Mouse (Mus musculus): ENCODE measurements at regions not wholly inside any gene's neighbourhood (a gene's known extent, or its start where the extent isn't known, plus 50 kb on each side); places are given as distances from the start of the nearest gene placed in this dataset.

DNA sequence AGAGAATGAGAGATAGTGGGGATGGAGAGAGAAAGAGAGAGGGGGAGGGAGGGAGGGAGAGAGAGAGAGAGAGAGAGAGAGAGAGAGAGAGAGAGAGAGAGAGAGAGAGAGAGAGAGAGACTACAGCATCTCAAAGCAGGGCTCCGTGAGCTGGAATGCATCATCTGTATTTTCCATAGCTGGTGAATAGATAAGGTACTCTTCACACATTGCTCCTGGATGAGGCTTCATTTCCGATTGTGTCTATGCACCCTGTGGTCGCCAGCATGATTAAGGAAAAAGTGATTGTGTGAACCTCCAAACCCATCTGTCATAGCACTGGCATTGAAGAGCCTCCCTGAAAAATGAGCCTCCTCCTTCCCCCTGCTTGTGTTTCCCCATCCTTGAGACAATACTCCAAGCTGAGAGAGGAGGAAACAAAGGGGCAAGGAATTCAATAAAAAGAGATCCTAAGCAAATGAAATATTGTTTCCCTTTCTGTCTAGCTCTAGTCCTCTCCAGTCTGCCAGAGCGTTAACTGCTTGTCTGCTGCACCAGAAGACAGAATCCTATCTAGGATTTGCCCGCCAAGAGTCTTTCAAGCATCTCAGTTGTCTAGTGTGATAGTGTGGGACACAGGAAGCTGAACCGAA is 130.4 kb upstream of the Spats2l start:
- ChIA-PET CTCF (interaction anchor here (1.0 kb wide), 1 partner anchor 13 kb away, joined by 4 read pairs; no protein-coding TSS in a partner anchor), POLR2A (no interaction called here)
- DNase-seq (ENCODE audit: low read depth, low spot score) (no peak), ATAC-seq (no peak)
- in situ Hi-C loops (cut with MboI; ENCODE audit: low pct_unique_long_range_greater_than_20kb), result no loop called here
- no peak for TF ChIP-seq CTCF (IDR thresholded peaks at IDR 0.05)
- H3K27me3 ChIP-seq, result no peaks in the 10 kb centered on the region

DNA sequence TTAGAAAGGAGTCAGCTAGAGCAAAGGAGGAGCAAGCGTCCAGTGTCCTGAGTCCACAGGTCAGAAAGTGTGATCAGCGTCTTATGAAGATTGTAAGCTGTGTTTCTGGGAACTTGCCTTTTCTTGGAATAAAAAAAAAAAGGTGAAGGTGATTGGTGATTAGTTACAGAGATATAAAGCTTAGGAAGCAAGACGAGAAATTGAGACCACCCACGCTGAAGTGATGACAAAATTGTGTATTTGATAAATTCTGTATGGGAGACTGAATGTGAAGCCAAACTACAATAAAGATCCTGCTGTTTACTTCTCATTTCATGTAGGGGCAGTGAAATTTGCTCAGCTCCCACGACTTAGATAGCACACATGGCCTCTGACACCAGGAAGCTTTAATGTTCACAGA is 109.0 kb upstream of the Spats2l start:
- ChIA-PET CTCF (interaction anchor here (0.9 kb wide), 1 partner anchor 13 kb away, joined by 3 read pairs; no protein-coding TSS in a partner anchor), POLR2A (interaction anchor here (0.7 kb wide), 1 partner anchor 34 kb away, joined by 3 read pairs; no protein-coding TSS in a partner anchor)
- DNase-seq (ENCODE audit: low read depth, low spot score), result no peak
- in situ Hi-C loops (cut with MboI; ENCODE audit: low pct_unique_long_range_greater_than_20kb), result no loop called here
- no peak for TF ChIP-seq CTCF (IDR thresholded peaks at IDR 0.05)
- no peak for ATAC-seq
- H3K27me3 ChIP-seq, result no peaks in the 10 kb centered on the region

DNA sequence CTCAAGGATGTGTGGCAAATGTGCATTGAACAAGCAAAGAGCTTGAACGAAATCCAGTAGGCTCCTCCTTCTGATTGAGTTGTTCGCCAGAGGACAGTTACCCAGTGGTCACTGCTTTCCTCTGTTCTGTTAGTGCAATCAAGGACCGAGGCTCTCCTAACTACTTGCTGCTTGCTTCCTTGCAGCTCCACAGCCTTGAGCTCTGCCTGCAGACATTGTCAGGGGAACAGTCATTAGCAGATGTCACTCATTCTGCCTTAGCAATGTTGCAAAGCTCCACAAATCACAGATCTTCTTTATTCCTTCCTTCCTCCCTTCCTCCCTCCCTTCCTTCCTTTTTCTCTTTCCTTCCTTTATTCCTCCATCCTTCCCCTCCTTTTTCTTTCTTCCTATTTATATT is 108.2 kb upstream of the Spats2l start:
- in situ Hi-C loops (cut with MboI; ENCODE audit: low pct_unique_long_range_greater_than_20kb), result no loop called here
- CTCF ChIA-PET, result no interaction called here
- no peaks in the 10 kb centered on the region for H3K27me3 ChIP-seq
- TF ChIP-seq CTCF (IDR thresholded peaks at IDR 0.05), result no peak
- DNase-seq (ENCODE audit: low read depth, low spot score), result no peak
- POLR2A ChIA-PET, result no interaction called here
- ATAC-seq, result no peak

DNA sequence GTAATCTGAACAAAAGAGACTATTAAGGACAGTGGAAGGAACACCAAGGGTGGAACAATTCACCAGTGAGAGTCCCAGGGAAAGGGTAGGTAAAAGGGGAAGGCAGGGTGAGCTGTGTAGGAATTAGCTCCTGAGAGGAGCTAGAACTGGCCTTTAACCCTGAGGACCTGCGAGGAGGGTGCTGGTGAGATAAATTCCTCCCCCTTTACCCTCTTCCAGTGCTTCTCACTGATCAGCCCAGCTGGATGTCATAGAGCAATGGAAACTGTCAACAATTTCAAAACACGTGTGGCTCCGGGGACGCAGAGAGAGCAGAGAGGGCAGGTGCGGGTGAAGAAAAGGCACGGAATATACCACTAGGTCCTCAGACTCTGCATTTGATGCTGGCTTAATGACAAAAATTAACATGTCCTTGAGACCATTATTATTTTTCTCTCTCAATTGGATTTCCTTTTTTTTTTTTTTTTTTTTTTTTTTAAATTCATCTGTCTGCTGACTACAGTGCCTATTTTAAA is 107.7 kb upstream of the Spats2l start:
- in situ Hi-C loops (cut with MboI; ENCODE audit: low pct_unique_long_range_greater_than_20kb), result no loop called here
- no peak for TF ChIP-seq CTCF (IDR thresholded peaks at IDR 0.05)
- ATAC-seq (no peak), DNase-seq (ENCODE audit: low read depth, low spot score) (no peak)
- ChIA-PET CTCF (no interaction called here), POLR2A (no interaction called here)
- no peaks in the 10 kb centered on the region for H3K27me3 ChIP-seq

DNA sequence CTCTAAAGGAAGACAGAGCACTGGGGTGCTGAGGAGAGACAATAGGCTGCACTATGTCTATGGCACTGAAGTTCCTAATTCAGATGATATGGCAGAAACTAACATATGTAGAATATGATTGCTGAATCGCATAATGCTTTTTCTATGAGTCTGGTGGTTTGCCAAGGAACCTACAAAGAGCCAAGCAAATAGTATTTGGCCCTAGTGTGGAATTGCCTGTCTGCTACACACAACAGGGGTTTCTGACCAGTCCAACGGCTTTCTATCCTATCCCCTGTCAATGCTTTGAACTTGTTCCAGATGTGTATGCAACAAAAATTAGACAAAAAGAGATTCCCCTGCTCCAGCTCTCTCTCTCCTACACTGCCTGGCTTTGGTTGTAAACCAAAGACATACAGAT is 100.5 kb upstream of the Spats2l start:
- in situ Hi-C loops (cut with MboI; ENCODE audit: low pct_unique_long_range_greater_than_20kb), result no loop called here
- no peak for DNase-seq (ENCODE audit: low read depth, low spot score)
- ATAC-seq, result no peak

DNA sequence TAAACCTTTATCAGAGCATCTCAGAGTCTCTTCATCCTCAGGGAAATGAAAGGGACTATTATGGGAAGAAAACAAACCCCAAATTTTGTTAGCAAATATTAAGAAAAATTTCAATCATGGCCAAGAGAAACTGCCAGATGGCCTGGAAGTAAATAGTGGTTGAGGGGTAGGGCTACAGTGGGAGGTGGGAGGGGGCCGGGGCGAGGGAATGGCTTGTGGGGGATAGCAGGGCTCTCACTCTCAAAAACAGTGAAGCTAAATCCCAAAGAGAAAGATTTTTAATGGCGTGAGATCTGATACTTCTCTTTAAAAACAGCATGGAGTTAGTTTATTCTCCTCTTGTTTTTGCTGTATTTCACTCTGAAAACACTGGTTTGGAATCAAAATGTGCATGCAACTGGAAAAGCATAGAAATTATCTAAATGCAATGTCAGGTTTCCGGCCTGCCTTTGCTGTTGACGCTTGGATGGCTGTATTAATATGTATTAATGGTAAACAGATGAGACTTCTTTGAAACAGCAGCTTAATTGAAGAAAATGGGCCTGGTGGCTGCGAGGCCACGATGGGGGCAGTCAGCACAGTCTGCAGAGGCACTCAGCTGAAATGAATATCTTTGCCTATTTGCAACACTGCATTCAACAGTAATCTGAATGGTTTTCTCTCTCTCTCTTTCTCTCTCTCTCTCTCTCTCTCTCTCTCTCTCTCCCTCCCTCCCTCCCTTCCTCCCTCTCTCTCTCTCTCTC is 99.8 kb upstream of the Spats2l start:
- no peak for ATAC-seq
- POLR2A ChIA-PET, result no interaction called here
- in situ Hi-C loops (cut with MboI; ENCODE audit: low pct_unique_long_range_greater_than_20kb), result no loop called here
- CTCF ChIA-PET, result no interaction called here
- H3K27me3 ChIP-seq, result no peaks in the 10 kb centered on the region
- DNase-seq (ENCODE audit: low read depth, low spot score), result no peak
- TF ChIP-seq CTCF (IDR thresholded peaks at IDR 0.05), result no peak

More for the DNA sequence above, 100.5 kb upstream of the Spats2l start:
- H3K27me3 ChIP-seq, result no peaks in the 10 kb centered on the region
- no peak for TF ChIP-seq CTCF (IDR thresholded peaks at IDR 0.05)
- CTCF ChIA-PET, result no interaction called here
- POLR2A ChIA-PET, result no interaction called here

DNA sequence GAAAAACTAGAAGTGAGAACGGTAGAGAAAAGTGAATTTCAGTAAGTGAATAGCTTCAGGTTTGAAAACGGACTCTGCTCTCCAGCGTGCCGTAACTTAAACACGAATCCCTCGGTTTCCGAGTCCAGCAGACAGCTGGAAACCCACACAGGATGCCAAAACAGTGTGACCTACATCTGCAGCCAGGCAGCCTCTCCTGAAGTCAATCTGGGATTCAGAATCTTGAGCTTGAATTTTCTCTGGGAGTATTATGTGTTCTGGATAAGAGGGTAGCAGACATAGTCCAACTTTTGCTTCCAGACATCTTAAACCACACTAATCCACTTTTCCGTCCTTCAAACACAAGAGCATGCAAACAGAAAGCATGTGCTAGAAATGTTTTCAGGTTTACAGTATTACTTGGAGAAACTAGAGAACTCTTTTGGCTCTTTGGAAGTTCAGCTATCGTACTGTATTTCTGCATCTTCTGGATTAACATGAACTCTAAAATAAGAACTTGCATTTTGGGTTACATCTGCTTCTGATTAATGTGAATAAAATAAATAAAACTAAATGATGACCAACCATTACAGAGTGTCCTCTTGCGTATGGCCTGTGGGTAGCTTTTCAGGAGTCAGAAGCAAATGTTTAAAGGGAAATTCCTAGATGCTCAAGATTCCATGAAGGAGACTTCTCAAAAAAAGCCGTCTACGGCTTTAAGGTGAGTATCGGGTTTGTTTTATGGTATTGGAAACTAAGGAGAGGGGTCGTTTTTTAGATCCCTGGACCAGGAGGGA is 89.4 kb upstream of the Spats2l start:
- no peak for ATAC-seq
- DNase-seq (ENCODE audit: low read depth, low spot score), result no peak
- H3K27me3 ChIP-seq, result no peaks in the 10 kb centered on the region
- CTCF ChIA-PET, result no interaction called here
- in situ Hi-C loops (cut with MboI; ENCODE audit: low pct_unique_long_range_greater_than_20kb), result no loop called here
- POLR2A ChIA-PET, result no interaction called here
- no peak for TF ChIP-seq CTCF (IDR thresholded peaks at IDR 0.05)

DNA sequence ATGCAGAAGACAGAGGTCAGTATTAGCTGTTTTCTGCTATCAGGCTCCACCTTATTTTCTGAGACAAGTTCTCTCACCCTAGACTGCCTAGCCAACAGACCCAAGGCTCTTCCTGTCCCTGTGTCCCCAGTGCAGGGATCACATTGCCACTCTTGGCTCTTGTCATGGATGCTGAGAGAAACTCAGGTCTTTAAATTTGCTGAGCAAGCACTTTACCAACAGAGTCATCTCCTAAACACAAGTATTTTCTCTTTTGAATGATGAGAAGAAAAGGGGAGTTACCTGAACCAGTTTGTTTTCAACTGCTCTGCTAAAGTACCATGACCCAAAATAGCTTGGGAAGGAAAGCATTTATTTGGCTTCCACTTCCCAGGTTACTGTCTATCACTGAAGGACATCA is 84.7 kb upstream of the Spats2l start:
- in situ Hi-C loops (cut with MboI; ENCODE audit: low pct_unique_long_range_greater_than_20kb), result no loop called here
- no peak for DNase-seq (ENCODE audit: low read depth, low spot score)
- ChIA-PET POLR2A (no interaction called here), CTCF (no interaction called here)
- TF ChIP-seq CTCF (IDR thresholded peaks at IDR 0.05), result no peak
- H3K27me3 ChIP-seq, result no peaks in the 10 kb centered on the region
- no peak for ATAC-seq

DNA sequence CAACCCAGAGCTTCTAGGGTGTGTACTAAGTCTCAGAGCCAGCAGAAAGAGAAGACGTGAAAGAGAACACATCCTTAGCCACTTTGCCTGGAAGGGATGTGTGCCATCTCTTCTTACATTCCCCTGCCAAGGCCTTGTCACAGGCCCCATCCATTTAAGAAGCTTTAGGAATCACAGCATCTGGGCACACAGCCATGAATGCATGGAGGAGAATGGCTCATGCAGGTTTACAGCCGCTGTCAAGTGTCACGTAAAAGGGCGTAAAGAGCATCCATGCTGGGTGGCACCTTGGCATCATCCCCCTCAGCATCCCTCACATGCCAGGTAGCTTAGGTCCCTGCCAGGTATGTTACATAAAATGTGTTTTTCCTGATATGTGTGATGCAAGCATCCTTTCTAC is 66.1 kb upstream of the Spats2l start:
- ATAC-seq (no peak), DNase-seq (ENCODE audit: low read depth, low spot score) (no peak)
- H3K27me3 ChIP-seq, result no peaks in the 10 kb centered on the region
- POLR2A ChIA-PET, result no interaction called here
- in situ Hi-C loops (cut with MboI; ENCODE audit: low pct_unique_long_range_greater_than_20kb), result no loop called here
- CTCF ChIA-PET, result no interaction called here
- TF ChIP-seq CTCF (IDR thresholded peaks at IDR 0.05), result no peak

DNA sequence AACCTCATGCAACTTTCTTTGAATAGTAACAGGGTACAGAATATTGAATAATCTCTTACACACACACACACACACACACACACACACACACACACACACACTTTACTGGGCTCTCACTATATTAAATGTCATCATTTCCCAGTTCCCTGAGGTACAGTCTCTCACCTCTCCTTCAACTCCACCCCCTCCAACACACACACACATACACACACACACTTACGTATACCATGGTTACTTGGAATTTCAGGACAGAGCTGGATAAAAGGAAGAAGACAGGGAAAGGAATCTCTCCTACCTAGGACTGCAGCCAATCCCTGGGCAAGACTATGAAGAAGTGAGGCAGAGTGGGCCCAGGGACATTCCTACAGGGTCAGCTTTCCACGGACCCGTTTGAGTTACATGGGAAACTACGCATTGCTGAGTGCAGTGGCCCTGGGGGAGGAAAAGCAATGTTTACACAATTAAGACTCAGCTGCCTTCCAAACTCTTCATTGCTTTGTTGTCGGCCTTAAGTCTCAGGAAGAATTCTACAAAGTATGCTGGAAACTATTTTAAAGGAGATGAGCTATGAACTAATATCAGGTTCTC is 61.0 kb upstream of the Spats2l start:
- TF ChIP-seq CTCF (IDR thresholded peaks at IDR 0.05), result no peak
- ATAC-seq (no peak), DNase-seq (ENCODE audit: low read depth, low spot score) (no peak)
- H3K27me3 ChIP-seq, result no peaks in the 10 kb centered on the region
- POLR2A ChIA-PET, result no interaction called here
- CTCF ChIA-PET, result interaction anchor here (1.0 kb wide), 1 partner anchor 8 kb away, joined by 3 read pairs; no protein-coding TSS in a partner anchor
- in situ Hi-C loops (cut with MboI; ENCODE audit: low pct_unique_long_range_greater_than_20kb), result no loop called here
